Mouse (Mus musculus) hindbrain, embryonic 14.5 days (tissue): Measurements from ENCODE around the gene 1700080O16Rik. TPM values are rescaled to one million over a fixed set of nuclear protein-coding genes. Genes with fewer than 3 reads are reported as not detected.

ENCODE experiments used
- ATAC-seq: fragments of 200-750 bp; cut with Nextera tagmentation; 2 replicates; pipeline ENCODE4 v1.8.0; 2017; ENCODE audit warnings: moderate number of reproducible peaks, mild to moderate bottlenecking, moderate TSS enrichment, moderate library complexity; ENCODE audit not compliant: low FRiP score
- DNase-seq: peaks from one replicate; pipeline ENCODE4 v3.0.0-alpha.2; 2015; ENCODE audit warnings: low spot score
- H3K27ac ChIP-seq: fragments of 300-500 bp; sonication (generic); 2 replicates; pipeline ENCODE4 v1.5.1; 2014; ENCODE audit warnings: mild to moderate bottlenecking, moderate library complexity
- H3K27me3 ChIP-seq: fragments of 300-500 bp; sonication (generic); 2 replicates; pipeline ENCODE4 v1.6.1; 2014; ENCODE audit warnings: mild to moderate bottlenecking, low read length, mixed read lengths; ENCODE audit not compliant: control insufficient read depth, insufficient read depth
- H3K36me3 ChIP-seq: fragments of 300-500 bp; sonication (generic); replicated peaks from 2 replicates; pipeline ENCODE4 v1.6.1; 2014; ENCODE audit not compliant: control insufficient read depth, insufficient read depth
- H3K4me1 ChIP-seq: fragments of 300-500 bp; sonication (generic); replicated peaks from 2 replicates; pipeline ENCODE4 v1.6.1; 2014; ENCODE audit warnings: antibody characterized with exemption, low read length, mixed read lengths; ENCODE audit not compliant: control insufficient read depth, insufficient read depth
- H3K4me2 ChIP-seq: fragments of 300-500 bp; sonication (generic); replicated peaks from 2 replicates; pipeline ENCODE4 v1.6.1; 2014; ENCODE audit warnings: mild to moderate bottlenecking, moderate library complexity
- H3K4me3 ChIP-seq: fragments of 300-500 bp; sonication (generic); replicated peaks from 2 replicates; pipeline ENCODE4 v1.5.1; 2014; ENCODE audit warnings: mild to moderate bottlenecking, low read length
- H3K9ac ChIP-seq: fragments of 300-500 bp; sonication (generic); 2 replicates; pipeline ENCODE4 v1.6.1; 2014
- H3K9me3 ChIP-seq: fragments of 300-500 bp; sonication (generic); 2 replicates; pipeline ENCODE4 v1.6.1; 2016; ENCODE audit warnings: low read length; ENCODE audit not compliant: control insufficient read depth
- WGBS: fragments of 180-500 bp; shearing (Covaris S2); extraction: QIAGEN DNeasy Blood & Tissue Kit; methylation state at CpG from one replicate; pipeline ENCODE4 v1.1.7; 2014; 5-methylcytosine and 5-hydroxymethylcytosine counted together
- polyA plus RNA-seq: library from polyadenylated mRNA; unstranded; fragments of >200 nt; fragmentation: Nextera tagmentation; extraction: Ambion mirVana; gene quantifications from 2 replicates; pipeline ENCODE4 v1.2.1, GENCODE M21; 2014

1700080O16Rik gene
- polyA plus RNA-seq, result not detected in 2 replicates

GRCm38 (mm10) chrX:51972672-51973071, at the start of gene 1700080O16Rik:
Gene 1700080O16Rik (minus strand): TSS chrX:51972772.
- DNase-seq, result no peak
- Histone ChIP-seq H3K4me1 (no peaks in the 10 kb centered on the region), H3K27me3 (no peaks in the 10 kb centered on the region), H3K4me3 (no peak within 1 kb of the TSS), H3K4me2 (no peak within 1 kb of the TSS), H3K9me3 (no peaks in the 10 kb centered on the region), H3K9ac (no peak within 1 kb of the TSS), H3K36me3 (no peaks in the 10 kb centered on the region), H3K27ac (no peak within 1 kb of the TSS)
- 95% methylated on average over 12 of the region's 12 CpGs for WGBS
- no peak for ATAC-seq

- ATAC-seq (no peak), DNase-seq (no peak)
- no peaks in the 10 kb centered on the region for H3K9me3 ChIP-seq
- H3K4me1 ChIP-seq, result no peaks in the 10 kb centered on the region
- 48% methylated on average over 5 of the region's 9 CpGs for WGBS
- H3K36me3 ChIP-seq, result no peaks in the 10 kb centered on the region
- H3K27ac ChIP-seq, result no peak overlapping the region
- H3K9ac ChIP-seq, result no peak overlapping the region
- H3K4me3 ChIP-seq, result no peak overlapping the region
- no peak overlapping the region for H3K4me2 ChIP-seq
- H3K27me3 ChIP-seq, result no peaks in the 10 kb centered on the region
Measured at GRCm38 (mm10) chrX:52017660-52018059, 45.1 kb upstream of the 1700080O16Rik start.

- Histone ChIP-seq H3K4me3 (no peak overlapping the region), H3K27ac (no peak overlapping the region), H3K4me1 (no peaks in the 10 kb centered on the region), H3K9ac (no peak overlapping the region), H3K36me3 (no peaks in the 10 kb centered on the region), H3K27me3 (no peaks in the 10 kb centered on the region), H3K4me2 (no peak overlapping the region), H3K9me3 (no peaks in the 10 kb centered on the region)
- DNase-seq, result no peak
- WGBS, result 74% methylated on average over 5 of the region's 5 CpGs
- ATAC-seq, result no peak
Measured at GRCm38 (mm10) chrX:52000072-52000471, 27.5 kb upstream of the 1700080O16Rik start.

GRCm38 (mm10) chrX:51999426-51999825, 26.9 kb upstream of the 1700080O16Rik start:
- Histone ChIP-seq H3K36me3 (no peaks in the 10 kb centered on the region), H3K9ac (no peak overlapping the region), H3K27me3 (no peaks in the 10 kb centered on the region), H3K9me3 (no peaks in the 10 kb centered on the region), H3K4me2 (no peak overlapping the region), H3K4me3 (no peak overlapping the region), H3K27ac (no peak overlapping the region), H3K4me1 (no peaks in the 10 kb centered on the region)
- DNase-seq (no peak), ATAC-seq (no peak)
- WGBS, result 88% methylated on average over 4 of the region's 4 CpGs

- Histone ChIP-seq H3K4me1 (no peaks in the 10 kb centered on the region), H3K9ac (no peak overlapping the region), H3K27me3 (no peaks in the 10 kb centered on the region), H3K4me3 (no peak overlapping the region), H3K27ac (no peak overlapping the region), H3K36me3 (no peaks in the 10 kb centered on the region), H3K9me3 (no peaks in the 10 kb centered on the region), H3K4me2 (no peak overlapping the region)
- 62% methylated on average over 4 of the region's 4 CpGs for WGBS
- DNase-seq (no peak), ATAC-seq (no peak)
Measured at GRCm38 (mm10) chrX:51976361-51976760, 3.8 kb upstream of the 1700080O16Rik start.

- Histone ChIP-seq H3K36me3 (no peaks in the 10 kb centered on the region), H3K27ac (no peak overlapping the region), H3K4me2 (no peak overlapping the region), H3K9me3 (no peaks in the 10 kb centered on the region), H3K9ac (no peak overlapping the region), H3K27me3 (no peaks in the 10 kb centered on the region), H3K4me3 (no peak overlapping the region), H3K4me1 (no peaks in the 10 kb centered on the region)
- ATAC-seq, result no peak
- no peak for DNase-seq
Measured at GRCm38 (mm10) chrX:51974618-51975017, 2.0 kb upstream of the 1700080O16Rik start.

- Histone ChIP-seq H3K9me3 (no peaks in the 10 kb centered on the region), H3K36me3 (no peaks in the 10 kb centered on the region), H3K4me3 (no peak overlapping the region), H3K9ac (no peak overlapping the region), H3K4me1 (no peaks in the 10 kb centered on the region), H3K4me2 (no peak overlapping the region), H3K27ac (no peak overlapping the region), H3K27me3 (no peaks in the 10 kb centered on the region)
- ATAC-seq (no peak), DNase-seq (no peak)
- 98% methylated on average over 3 of the region's 3 CpGs for WGBS
Measured at GRCm38 (mm10) chrX:51948071-51948470, 24.5 kb downstream of the 1700080O16Rik start.

- no peak overlapping the region for H3K9ac ChIP-seq
- H3K4me3 ChIP-seq, result no peak overlapping the region
- H3K9me3 ChIP-seq, result no peaks in the 10 kb centered on the region
- no peak overlapping the region for H3K4me2 ChIP-seq
- no peak overlapping the region for H3K27ac ChIP-seq
- H3K36me3 ChIP-seq, result no peaks in the 10 kb centered on the region
- 60% methylated on average over 5 of the region's 5 CpGs for WGBS
- no peak for DNase-seq
- no peaks in the 10 kb centered on the region for H3K27me3 ChIP-seq
- no peaks in the 10 kb centered on the region for H3K4me1 ChIP-seq
- ATAC-seq, result no peak
Measured at GRCm38 (mm10) chrX:51938076-51938475, 34.5 kb downstream of the 1700080O16Rik start.

- H3K36me3 ChIP-seq, result no peaks in the 10 kb centered on the region
- H3K27me3 ChIP-seq, result no peaks in the 10 kb centered on the region
- H3K9me3 ChIP-seq, result no peaks in the 10 kb centered on the region
- 83% methylated on average over 4 of the region's 4 CpGs for WGBS
- H3K27ac ChIP-seq, result no peak overlapping the region
- ATAC-seq, result no peak
- no peak for DNase-seq
- H3K9ac ChIP-seq, result no peak overlapping the region
- no peak overlapping the region for H3K4me2 ChIP-seq
- no peak overlapping the region for H3K4me3 ChIP-seq
- no peaks in the 10 kb centered on the region for H3K4me1 ChIP-seq
Measured at GRCm38 (mm10) chrX:51919091-51919490, 53.5 kb downstream of the 1700080O16Rik start.
